10 mouse cellular contexts compared by ENCODE assay signal in genomic region chr7:81954208-81954846, GRCm38 (mm10). TPM values are rescaled to one million over a fixed set of nuclear protein-coding genes. Genes with fewer than 3 reads are reported as not detected.
DNase-seq lines count a peak whose midpoint lies in the region; ATAC-seq and TF ChIP-seq lines count a peak whose summit lies in the region.
"Had no signal": no experiment of that assay in that cellular context is flagged by ENCODE, and none has a peak within 500 bp of the region (broad histone marks: within the 10 kb centered on the region; RNA-seq: fewer than 3 reads in every experiment).

No protein-coding gene starts in this region.

- intact Hi-C loops in heart, adult 2 months (cut with DNase I): loop anchor here (1.0 to 5.0 kb wide), 2 partner anchors 86 to 167 kb away; partner anchors contain the start of gene 3110040N11Rik

- no peak overlapping the region for H3K4me3 ChIP-seq in heart, adult 2 months
- H3K4me3 ChIP-seq in bone marrow, adult 2 months (replicated peaks; ENCODE audit: control insufficient read depth, low read depth, low read length): no peak overlapping the region
- H3K4me3 ChIP-seq: embryonic facial prominence, embryonic 13.5 days had no signal

- 0 out of 2 replicates have a peak, but pooled peaks cover 1% of the 10 kb centered on the region for H3K27me3 ChIP-seq in heart, adult 2 months (ENCODE audit: control insufficient read depth, insufficient read depth, low read length)
- H3K27me3 ChIP-seq: embryonic facial prominence, embryonic 13.5 days had no signal

- no peaks in the 10 kb centered on the region for H3K36me3 ChIP-seq in heart, adult 2 months (ENCODE audit: control insufficient read depth, insufficient read depth, low read length)
- H3K36me3 ChIP-seq: embryonic facial prominence, embryonic 13.5 days had no signal

- peak; percentile 73 for TF ChIP-seq CTCF in heart, adult 2 months (IDR thresholded peaks at IDR 0.05)
- peak; percentile 18; the same call in 1 of the 2 replicates for TF ChIP-seq CTCF in bone marrow, adult 2 months (IDR thresholded peaks at IDR 0.05; ENCODE audit: control insufficient read depth, insufficient read depth, low read length)

- H3K9ac ChIP-seq in heart, adult 2 months (ENCODE audit: low read depth, low read length): no peak overlapping the region
- H3K9ac ChIP-seq: embryonic facial prominence, embryonic 13.5 days had no signal

- no peak overlapping the region for H3K27ac ChIP-seq in heart, adult 2 months
- H3K27ac ChIP-seq in bone marrow, adult 2 months (ENCODE audit: control insufficient read depth, insufficient read depth, low read depth, low read length, poor library complexity): no peak overlapping the region
- H3K27ac ChIP-seq: embryonic facial prominence, embryonic 13.5 days had no signal

- H3K79me2 ChIP-seq in heart, adult 2 months (replicated peaks; ENCODE audit: control insufficient read depth, insufficient read depth, low read length): no peaks in the 10 kb centered on the region

- TF ChIP-seq POLR2A in heart, adult 2 months (IDR thresholded peaks at IDR 0.05; ENCODE audit: insufficient read depth, low read depth, low read length): no peak
- no peak for TF ChIP-seq POLR2A in bone marrow, adult 2 months (IDR thresholded peaks at IDR 0.05; ENCODE audit: borderline replicate concordance, control insufficient read depth, low read depth, low read length)

- no peak for DNase-seq in heart, adult 2 months
- no peak for DNase-seq in heart, postnatal 4 days
- DNase-seq in right cerebral cortex, adult 2 months (ENCODE audit: low spot score in 2 of 2): peak; percentile 24 to 52
- DNase-seq in right cerebral cortex, postnatal 10 days (ENCODE audit: low spot score in 2 of 2): no peak
- DNase-seq in lung, postnatal 10 days: peak; percentile 49
- peak; percentile 51 for DNase-seq in thymus, postnatal 25 days

- no peaks in the 10 kb centered on the region for H3K4me1 ChIP-seq in heart, adult 2 months (ENCODE audit: control insufficient read depth, insufficient read depth, low read length)
- H3K4me1 ChIP-seq in bone marrow, adult 2 months (ENCODE audit: control insufficient read depth, insufficient read depth, low read length): no peaks in the 10 kb centered on the region
- H3K4me1 ChIP-seq: embryonic facial prominence, embryonic 13.5 days had no signal

- no peak for ATAC-seq in erythroblast, adult 5-6 weeks (replicated peaks; ENCODE audit: low FRiP score, poor library complexity, severe bottlenecking)

- TF ChIP-seq EP300 in heart, adult 2 months (IDR thresholded peaks at IDR 0.05; ENCODE audit: insufficient read depth, low read depth, low read length): no peak

RNA-seq across cellular contexts. Expression of gene Hdgfl3, which starts 20.1 kb away (rescaled TPM):
- total RNA-seq in heart, adult 2 months (2021): 1 to 10 TPM; 7.8 to 8.0 TPM
- 1.8 and 2.8 TPM in 2 replicates for polyA plus RNA-seq in heart, adult 2 months (2012; rRNA removed)
- 10 to 100 TPM; 17.6 to 20.2 TPM for total RNA-seq in heart, postnatal 4 days (2021)
- polyA plus RNA-seq in bone marrow, adult 2 months (2011; ENCODE audit: insufficient read depth, insufficient read length, low replicate concordance, missing spikeins): 1.1 and 1.4 TPM in 2 replicates
- total RNA-seq in erythroblast, adult 5-6 weeks (2015; ENCODE audit: low replicate concordance): not detected in 2 replicates
- total RNA-seq in erythroblast, adult 5-6 weeks (2017; ENCODE audit: low replicate concordance): 0.28 TPM in 1 of 2 replicates, not detected in the other

RNA-seq across cellular contexts. Expression of gene Bnc1, which starts 37.8 kb away (rescaled TPM):
- 1 to 10 TPM in 1 of 2 experiments, under 1 TPM in 1; 0.82 to 1.4 TPM for total RNA-seq in heart, adult 2 months (2021)
- polyA plus RNA-seq in heart, adult 2 months (2012; rRNA removed): 0.57 and 0.91 TPM in 2 replicates
- total RNA-seq in heart, postnatal 4 days (2021): 1 to 10 TPM; 3.1 to 3.7 TPM
- not detected in 2 replicates for polyA plus RNA-seq in bone marrow, adult 2 months (2011; ENCODE audit: insufficient read depth, insufficient read length, low replicate concordance, missing spikeins)
- not detected in 2 replicates for total RNA-seq in erythroblast, adult 5-6 weeks (2015; ENCODE audit: low replicate concordance)
- total RNA-seq in erythroblast, adult 5-6 weeks (2017; ENCODE audit: low replicate concordance): not detected in 2 replicates
- total RNA-seq: layer of hippocampus, postnatal 36 days had no signal

Comparison
In these comparisons a context has a peak if more than half of its experiments do, and no peak if none do; other contexts are left out.
1. DNase-seq: peak in right cerebral cortex, adult 2 months (2 of 2), lung, postnatal 10 days (single experiment) and thymus, postnatal 25 days (single experiment); none in heart, adult 2 months (0 of 2), heart, postnatal 4 days (single experiment) and right cerebral cortex, postnatal 10 days (0 of 2).
2. RNA of gene Hdgfl3, which starts 20.1 kb away (total RNA-seq): 17.6 to 20.2 TPM in heart, postnatal 4 days and 7.8 to 8.0 TPM in heart, adult 2 months; 0.28 TPM in erythroblast, adult 5-6 weeks; every median in the first group is over 4 times any median in the second.